ENCODE assay signal across 11 mouse cellular contexts in genomic region chr13:48593181-48593580, GRCm38 (mm10). TPM values are rescaled to one million over a fixed set of nuclear protein-coding genes. Genes with fewer than 3 reads are reported as not detected.
DNase-seq lines count a peak whose midpoint lies in the region; ATAC-seq lines count a peak whose summit lies in the region.
"Had no signal": no experiment of that assay in that cellular context is flagged by ENCODE, and none has a peak within 500 bp of the region (broad histone marks: within the 10 kb centered on the region; RNA-seq: fewer than 3 reads in every experiment).

No protein-coding gene starts in this region.

- H3K9me3 ChIP-seq in hindbrain, embryonic 11.5 days (ENCODE audit: control insufficient read depth, low read length) = no peaks in the 10 kb centered on the region

- no peaks in the 10 kb centered on the region; the same call in 1 of the 2 replicates for H3K4me1 ChIP-seq in hindbrain, embryonic 11.5 days (replicated peaks; ENCODE audit: control insufficient read depth, insufficient read depth, low read length)

- H3K27me3 ChIP-seq in hindbrain, embryonic 11.5 days (ENCODE audit: control insufficient read depth, insufficient read depth, low read length) = no peaks in the 10 kb centered on the region; the same call in 1 of the 2 replicates

- no peak overlapping the region for H3K27ac ChIP-seq in hindbrain, embryonic 11.5 days (ENCODE audit: low read depth, low read length)

- H3K36me3 ChIP-seq in hindbrain, embryonic 11.5 days (ENCODE audit: control insufficient read depth, insufficient read depth, low read length) = no peaks in the 10 kb centered on the region

- 37% methylated on average over 15 of the region's 15 CpGs for WGBS in hindbrain, embryonic 11.5 days

- no peak overlapping the region for H3K4me3 ChIP-seq in hindbrain, embryonic 11.5 days (ENCODE audit: low read depth, low read length)

- peak overlapping the region; percentile 31; the same call in 1 of the 2 replicates for H3K9ac ChIP-seq in hindbrain, embryonic 11.5 days (ENCODE audit: low read depth, low read length)

- 0 out of 2 replicates have a peak overlapping the region, but pooled peaks have one; percentile 6 for H3K4me2 ChIP-seq in hindbrain, embryonic 11.5 days (replicated peaks; ENCODE audit: low read depth, low read length)

- peak; percentile 21 to 45 for DNase-seq in cerebellum, postnatal 10 days
- no peak for DNase-seq in cerebellum, adult 18-20 months
- DNase-seq in hindbrain, embryonic 11.5 days (ENCODE audit: low spot score) = peak; percentile 47
- DNase-seq in left cerebral cortex, postnatal 25 days (ENCODE audit: low spot score in 2 of 2) = peak; percentile 61 to 66
- DNase-seq in right cerebral cortex, postnatal 10 days (ENCODE audit: low spot score in 2 of 2) = peak; percentile 75 to 81
- DNase-seq in lung, postnatal 36 days = no peak
- no peak for DNase-seq in gastrocnemius, adult 18-20 months (ENCODE audit: low spot score)
- DNase-seq: kidney, postnatal 14 days; thymus, postnatal 4 days had no signal

- ATAC-seq in hindbrain, embryonic 11.5 days (ENCODE audit: low FRiP score) = peak; percentile 65
- no peak for ATAC-seq in erythroid progenitor cell, adult 5-6 weeks (replicated peaks; ENCODE audit: low FRiP score, poor library complexity, severe bottlenecking)
- ATAC-seq: activated CD4-positive, CD25-positive, alpha-beta regulatory T cell, adult 4 months had no signal

- intact Hi-C loops in left cerebral cortex, postnatal 25 days (cut with DNase I) = no loop called here

RNA-seq across cellular contexts. Expression of gene Ptpdc1, which starts 32.3 kb away (rescaled TPM):
- 12.2 and 12.5 TPM in 2 replicates for polyA plus RNA-seq in hindbrain, embryonic 11.5 days (2014; fragmentation: Nextera tagmentation; extraction: Ambion mirVana)
- total RNA-seq in left cerebral cortex, postnatal 25 days (2021) = 10 to 100 TPM; 25.0 to 25.8 TPM
- 4.0 and 7.5 TPM in 2 replicates for total RNA-seq in erythroid progenitor cell, adult 5-6 weeks (2015; ENCODE audit: low replicate concordance)
- 2.3 and 3.3 TPM in 2 replicates for total RNA-seq in erythroid progenitor cell, adult 5-6 weeks (2017; ENCODE audit: low replicate concordance)
- 1 to 10 TPM; 3.7 to 3.8 TPM for total RNA-seq in gastrocnemius, adult 18-20 months (2021)

Comparison
In these comparisons a context has a peak if more than half of its experiments do, and no peak if none do; other contexts are left out.
1. DNase-seq: peak in cerebellum, postnatal 10 days (2 of 2), hindbrain, embryonic 11.5 days (single experiment), left cerebral cortex, postnatal 25 days (2 of 2) and right cerebral cortex, postnatal 10 days (2 of 2); none in cerebellum, adult 18-20 months (0 of 2), lung, postnatal 36 days (single experiment) and gastrocnemius, adult 18-20 months (single experiment).